Mouse (Mus musculus): ENCODE measurements around the gene Entpd7. TPM values are rescaled to one million over a fixed set of nuclear protein-coding genes. Genes with fewer than 3 reads are reported as not detected.

Entpd7 gene
- total RNA-seq (2014; fragmentation: Nextera tagmentation) (22.0 and 23.1 TPM in 2 replicates), total RNA-seq (2017) (7.0 and 12.3 TPM in 2 replicates)

GRCm38 (mm10) chr19:43689419-43690246 is at the start of gene Entpd7:
TSS of gene Entpd7 (plus strand) at chr19:43689672.
- peak; percentile 96 for ATAC-seq (replicated peaks; ENCODE audit: poor library complexity, severe bottlenecking)

DNA sequence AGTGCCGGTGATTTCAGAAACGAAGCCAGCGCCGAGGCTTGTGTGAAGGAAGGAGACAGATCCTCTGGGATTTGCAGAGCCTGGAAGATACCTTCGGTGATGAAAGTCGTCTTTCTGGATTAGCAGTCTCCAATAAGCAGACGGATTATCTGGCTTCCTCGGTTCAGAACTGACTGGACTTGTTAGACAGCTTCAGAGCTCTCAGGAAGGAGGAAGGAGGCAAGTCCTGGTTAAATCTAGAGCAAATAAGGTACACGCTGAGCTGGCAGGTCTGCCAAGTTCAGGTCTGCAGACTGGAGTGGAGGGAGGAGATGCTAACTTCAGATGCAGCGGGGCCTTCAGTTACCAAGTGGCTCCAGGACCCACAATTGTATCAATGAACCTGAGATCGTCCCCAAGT is 47.6 kb upstream of the Entpd7 start:
- no peak for ATAC-seq (replicated peaks; ENCODE audit: poor library complexity, severe bottlenecking)

- no peak for ATAC-seq (replicated peaks; ENCODE audit: poor library complexity, severe bottlenecking)
Measured at GRCm38 (mm10) chr19:43642843-43643242, 46.6 kb upstream of the Entpd7 start.

- peak; percentile 28 for ATAC-seq (replicated peaks; ENCODE audit: poor library complexity, severe bottlenecking)
Measured at GRCm38 (mm10) chr19:43645508-43645907, 44.0 kb upstream of the Entpd7 start.

DNA sequence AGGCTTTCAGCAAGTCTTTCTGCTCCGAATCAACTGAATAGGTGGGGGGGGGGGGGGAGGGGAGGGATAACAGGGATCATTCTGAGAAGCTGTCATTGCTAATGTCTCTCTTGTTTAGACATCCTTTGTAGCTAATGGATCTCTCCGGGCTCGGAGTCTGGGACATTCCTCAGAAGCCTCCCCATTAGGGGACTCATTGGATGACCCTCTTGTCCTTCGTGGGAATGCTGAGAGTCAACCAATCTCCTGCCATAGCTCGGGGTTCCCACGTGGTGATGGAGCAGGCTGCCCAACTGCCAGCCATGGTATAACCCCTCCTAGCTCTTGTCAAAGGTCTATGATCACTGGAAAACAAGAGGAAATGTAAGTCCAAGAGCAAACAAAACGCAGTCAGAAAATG is 42.6 kb upstream of the Entpd7 start:
- no peak for ATAC-seq (replicated peaks; ENCODE audit: poor library complexity, severe bottlenecking)

DNA sequence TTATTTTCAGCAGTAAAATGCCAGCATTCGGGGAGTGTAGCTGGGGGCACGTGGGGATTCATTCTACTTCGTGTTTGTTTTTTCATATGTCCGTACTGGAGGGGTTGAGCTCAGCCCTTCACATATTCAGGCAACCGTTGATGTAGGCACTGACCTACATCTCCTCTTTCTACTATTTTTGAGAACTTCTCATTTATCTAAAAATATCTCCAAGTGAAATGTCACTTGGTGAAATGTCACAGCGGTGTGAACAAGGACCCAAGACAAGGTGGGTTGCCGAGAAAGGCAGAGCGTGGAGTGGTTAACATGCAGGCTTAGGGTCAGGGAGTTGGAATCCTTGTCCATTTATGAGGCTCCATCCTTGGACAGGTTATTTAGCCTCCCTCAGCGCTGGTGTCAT is 42.2 kb upstream of the Entpd7 start:
- ATAC-seq (replicated peaks; ENCODE audit: poor library complexity, severe bottlenecking) = no peak

DNA sequence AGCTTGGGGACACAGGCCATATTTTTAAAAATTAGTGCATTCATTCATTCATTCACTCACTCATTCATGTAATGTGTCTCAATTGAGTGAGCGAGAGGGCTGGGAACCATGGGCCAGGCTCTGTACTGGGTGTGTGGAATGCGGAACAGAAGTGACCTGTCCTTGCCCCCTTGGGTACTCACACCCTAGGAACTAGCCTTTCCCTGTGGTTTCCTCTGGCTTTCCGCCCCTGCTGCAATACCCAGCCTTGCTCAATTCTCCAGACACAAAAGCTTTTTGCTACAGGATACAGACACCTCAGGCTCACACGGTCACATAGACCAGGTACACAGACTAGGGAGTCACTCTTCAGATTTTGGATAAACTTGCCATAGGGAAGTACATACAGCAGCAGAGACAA is 41.1 kb upstream of the Entpd7 start:
- peak; percentile 90 for ATAC-seq (replicated peaks; ENCODE audit: poor library complexity, severe bottlenecking)

DNA sequence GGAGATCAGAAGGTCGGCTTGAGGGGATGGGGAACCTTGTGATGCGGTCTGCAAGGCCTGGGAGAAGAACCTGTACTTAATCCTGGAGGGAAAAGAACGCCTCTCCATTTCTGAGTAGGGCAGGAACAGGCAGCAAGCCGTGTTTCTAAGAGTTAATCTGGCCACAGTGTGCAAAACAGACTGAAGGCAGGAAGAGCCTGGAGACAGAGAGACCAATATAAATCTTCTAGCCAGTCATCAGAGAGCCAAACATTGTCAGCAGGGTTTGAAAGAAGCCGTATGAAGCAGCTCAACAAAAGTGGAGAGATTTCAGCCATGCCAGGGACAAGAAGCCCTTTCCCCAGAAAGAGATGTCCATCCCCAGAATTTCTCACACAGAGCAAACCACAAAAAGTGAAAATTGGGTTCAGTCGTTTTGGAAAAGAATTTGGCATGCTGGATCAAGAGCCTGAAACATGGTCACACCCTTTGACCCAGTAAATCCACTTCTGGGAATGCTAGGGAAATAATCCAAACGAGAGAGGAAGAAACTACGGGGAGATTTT is 38.2 kb upstream of the Entpd7 start:
- ATAC-seq (replicated peaks; ENCODE audit: poor library complexity, severe bottlenecking) = no peak

GRCm38 (mm10) chr19:43655735-43656492 is 33.6 kb upstream of the Entpd7 start:
- peak; percentile 71 for ATAC-seq (replicated peaks; ENCODE audit: poor library complexity, severe bottlenecking)

DNA sequence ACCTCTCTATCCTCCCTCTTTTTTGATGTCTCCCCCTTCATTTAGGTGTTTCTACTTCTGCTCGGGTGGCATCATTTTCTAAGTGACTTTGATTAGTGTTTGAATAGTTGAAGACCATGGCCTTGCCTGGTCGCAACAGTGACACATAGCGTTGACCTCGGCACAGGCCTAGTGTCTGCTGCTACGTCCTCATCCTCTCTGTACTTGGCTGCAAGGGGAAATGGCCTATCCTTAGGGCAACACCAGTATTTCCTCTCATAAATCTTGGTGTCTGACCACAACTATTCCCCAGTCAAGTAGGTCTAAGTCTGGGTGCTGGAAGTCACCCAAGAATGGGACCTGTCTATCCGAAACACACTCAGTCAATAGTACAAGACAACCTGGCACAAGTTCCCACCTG is 29.8 kb upstream of the Entpd7 start:
- 0 out of 2 replicates have a peak, but pooled peaks have one; percentile 12 for ATAC-seq (replicated peaks; ENCODE audit: poor library complexity, severe bottlenecking)

DNA sequence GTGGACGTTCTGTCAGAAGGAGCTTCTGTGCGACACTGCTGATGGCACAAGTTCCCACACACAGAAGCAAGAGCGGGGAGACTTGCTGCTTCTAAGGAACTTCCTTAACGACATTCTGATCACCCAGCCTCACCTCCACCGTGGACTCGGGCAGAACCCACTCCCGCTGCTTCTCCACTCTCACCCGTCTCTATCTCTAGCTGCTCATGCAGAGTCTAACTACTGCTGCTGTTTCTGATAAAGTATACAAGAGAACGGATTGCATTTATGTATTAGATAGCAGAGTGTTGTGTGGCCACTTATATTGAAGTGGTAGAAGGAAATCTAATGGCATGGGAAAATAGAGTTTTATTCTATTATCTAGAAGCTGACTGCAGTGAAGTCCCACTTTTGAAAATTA is 28.7 kb upstream of the Entpd7 start:
- ATAC-seq (replicated peaks; ENCODE audit: poor library complexity, severe bottlenecking) = no peak

- no peak for ATAC-seq (replicated peaks; ENCODE audit: poor library complexity, severe bottlenecking)
Measured at GRCm38 (mm10) chr19:43662176-43662967, 27.1 kb upstream of the Entpd7 start.

GRCm38 (mm10) chr19:43663471-43663870 is 26.0 kb upstream of the Entpd7 start:
- ATAC-seq (replicated peaks; ENCODE audit: poor library complexity, severe bottlenecking) = no peak

DNA sequence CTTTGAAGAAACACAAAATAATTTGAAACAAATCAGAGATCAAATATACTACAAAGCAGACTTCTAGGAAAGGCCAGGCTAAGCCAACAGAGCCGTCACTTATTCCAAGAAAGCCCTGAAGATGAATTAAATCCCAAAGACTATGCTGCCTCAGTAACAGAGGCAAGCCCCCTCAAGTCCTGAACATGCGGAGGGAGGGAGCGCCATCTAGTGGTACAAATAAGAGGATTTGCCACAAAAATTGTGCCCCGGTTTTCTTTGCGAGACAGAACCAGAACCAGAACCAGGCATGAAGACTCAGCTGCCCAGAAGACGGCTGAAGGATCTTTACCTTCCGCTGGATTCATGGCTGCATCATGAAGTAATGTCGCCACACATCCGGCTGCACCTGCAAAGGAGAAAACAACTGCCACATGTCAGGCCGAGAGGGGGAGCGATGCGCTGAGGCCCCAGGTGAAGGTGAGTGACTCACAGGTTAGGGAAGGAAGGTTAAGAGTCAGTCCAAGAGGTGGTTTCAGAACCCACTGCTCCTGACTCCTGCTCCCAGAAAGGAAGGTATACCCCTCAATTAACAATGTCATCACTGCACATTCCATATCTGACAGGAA is 23.9 kb upstream of the Entpd7 start:
- no peak for ATAC-seq (replicated peaks; ENCODE audit: poor library complexity, severe bottlenecking)

DNA sequence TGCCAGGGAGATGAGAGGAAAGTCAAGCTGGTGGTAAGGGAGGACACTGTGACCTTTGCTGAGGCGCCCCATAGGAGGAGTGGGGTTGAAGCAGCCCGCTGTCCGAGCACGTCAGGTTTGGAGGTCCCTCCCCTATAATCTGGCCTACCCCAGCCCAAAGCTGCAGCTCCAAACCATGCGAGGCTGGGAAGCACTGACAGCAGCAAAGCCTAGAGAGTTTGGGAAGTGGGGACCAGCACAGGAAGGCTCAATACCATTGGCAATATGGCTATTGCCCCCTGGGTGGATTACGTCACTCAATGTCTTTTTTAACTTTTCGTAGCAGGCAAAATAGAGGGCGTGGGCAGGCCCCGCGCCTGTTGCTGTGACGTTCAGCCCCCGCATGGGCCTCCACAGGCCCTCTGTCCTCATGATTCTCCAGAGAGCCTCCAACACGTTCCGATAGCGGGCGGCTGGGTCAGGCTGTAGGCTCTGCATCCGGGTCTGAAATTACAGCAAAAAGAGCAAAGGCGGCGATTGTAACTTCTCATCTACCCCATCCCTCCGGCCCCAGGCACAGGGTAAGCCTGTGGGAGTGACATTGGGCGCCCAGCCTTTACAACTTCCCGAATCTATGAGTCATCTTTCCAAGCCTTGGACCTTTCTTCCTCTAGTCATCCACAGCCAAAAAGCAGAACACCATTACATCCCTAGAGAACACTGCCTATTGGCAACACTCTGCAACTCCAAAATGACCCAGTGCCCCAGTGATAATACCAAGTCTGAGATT is 22.6 kb upstream of the Entpd7 start:
- ATAC-seq (replicated peaks; ENCODE audit: poor library complexity, severe bottlenecking) = peak; percentile 63

DNA sequence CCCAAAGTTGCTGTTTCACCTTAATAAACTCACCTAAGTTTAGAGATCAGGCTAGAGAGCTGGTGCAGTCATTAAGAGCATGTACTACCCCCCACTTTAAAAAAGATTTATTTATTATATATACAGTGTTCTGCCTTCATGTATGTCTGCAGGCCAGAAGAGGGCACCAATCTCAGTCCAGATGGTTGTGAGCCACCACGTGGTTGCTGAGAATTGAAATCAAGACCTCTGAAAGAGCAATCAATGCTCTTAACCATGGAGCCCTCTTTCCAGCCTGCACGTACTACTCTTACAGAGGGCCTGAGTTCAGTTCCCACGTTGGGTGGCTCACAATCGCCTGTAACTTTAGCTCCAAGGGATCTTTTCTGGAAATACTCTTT is 22.1 kb upstream of the Entpd7 start:
- ATAC-seq (replicated peaks; ENCODE audit: poor library complexity, severe bottlenecking) = no peak

GRCm38 (mm10) chr19:43669136-43669759 is 20.2 kb upstream of the Entpd7 start:
- peak; percentile 71 for ATAC-seq (replicated peaks; ENCODE audit: poor library complexity, severe bottlenecking)

DNA sequence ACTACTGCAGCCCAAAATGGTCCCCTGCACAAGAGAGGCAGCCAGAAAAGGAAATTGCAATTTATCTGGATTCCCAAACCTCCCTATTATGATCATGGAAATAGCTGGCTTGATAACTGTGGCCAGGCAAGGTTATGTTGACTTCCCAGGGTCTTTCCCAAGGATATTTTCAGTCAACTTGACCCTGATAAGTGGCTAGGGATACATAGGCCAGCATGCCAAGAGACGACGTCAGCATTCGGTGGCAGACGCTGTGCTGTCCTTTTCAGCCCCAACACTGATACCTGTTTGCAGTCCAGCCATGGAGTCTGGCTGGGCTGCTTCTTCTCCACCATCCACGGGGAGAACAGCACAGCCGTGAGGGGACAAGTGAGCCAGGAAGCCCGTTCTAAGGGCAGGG is 18.4 kb upstream of the Entpd7 start:
- no peak for ATAC-seq (replicated peaks; ENCODE audit: poor library complexity, severe bottlenecking)
